Mouse (Mus musculus) cortical plate, adult 2 months (tissue): ENCODE data around the gene Cog3.

Experiments
- CTCF ChIP-seq: fragments of 200-500 bp; IDR thresholded peaks from 2 replicates; pipeline ENCODE4 v1.5.1; 2011; ENCODE audit warnings: mild to moderate bottlenecking, control low read depth, low read length; ENCODE audit not compliant: insufficient read depth; ENCODE audit errors: extremely low read depth
- POLR2A ChIP-seq: fragments of 200-500 bp; IDR thresholded peaks from 2 replicates; pipeline ENCODE4 v1.6.1; 2011; ENCODE audit warnings: mild to moderate bottlenecking, low read length, control low read depth; ENCODE audit not compliant: insufficient read depth; ENCODE audit errors: extremely low read depth

DNA sequence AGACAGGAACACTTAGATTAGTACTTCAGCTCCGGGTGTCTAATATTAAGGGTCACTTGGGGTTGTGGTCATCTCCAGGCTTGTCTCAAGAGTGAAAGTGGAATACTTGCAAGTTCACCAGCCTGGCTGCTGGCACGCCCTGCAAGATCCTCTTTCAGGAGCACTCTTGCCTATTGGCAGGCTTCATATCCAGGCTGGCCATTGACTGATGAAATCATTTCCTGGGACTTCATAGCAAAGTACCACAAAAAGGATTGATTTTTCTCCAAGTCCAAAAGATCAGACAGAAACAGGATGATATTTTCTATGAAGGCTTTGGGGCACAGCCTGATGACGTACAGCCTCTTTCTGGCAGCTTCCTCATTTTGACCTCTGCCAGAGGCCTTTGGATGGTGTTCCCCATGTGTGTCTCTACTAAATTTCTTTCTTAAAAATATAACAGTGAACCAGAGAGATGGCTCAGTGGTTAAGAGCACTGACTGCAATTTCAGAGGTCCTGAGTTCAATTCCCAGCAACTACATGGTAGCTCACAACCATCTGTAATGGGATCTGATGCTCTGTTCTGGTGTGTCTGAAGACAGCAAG is 36.2 kb upstream of the Cog3 start:
- no peak for TF ChIP-seq CTCF
- TF ChIP-seq POLR2A: no peak
